Mouse (Mus musculus): Measurements from ENCODE around the gene Arhgap45. TPM values are rescaled to one million over a fixed set of nuclear protein-coding genes. Genes with fewer than 3 reads are reported as not detected.

Arhgap45 gene
- total and polyA plus RNA-seq, 3 experiments, result 3.5 to 16.6 (median 5.1) TPM

GRCm38 (mm10) chr10:80014484-80015290, 1.8 kb upstream of the Arhgap45 start:
- Histone ChIP-seq H3K4me1 (ENCODE audit: control insufficient read depth, insufficient read depth, low read length) (no peaks in the 10 kb centered on the region; the same call in 1 of the 2 replicates), H3K79me2 (replicated peaks; ENCODE audit: control insufficient read depth, insufficient read depth, low read length) (no peaks in the 10 kb centered on the region), H3K9ac (ENCODE audit: low read depth, low read length) (no peak overlapping the region), H3K27me3 (ENCODE audit: control insufficient read depth, insufficient read depth, low read length) (no peaks in the 10 kb centered on the region), H3K27ac (no peak overlapping the region), H3K4me3 (no peak overlapping the region), H3K36me3 (ENCODE audit: control insufficient read depth, insufficient read depth, low read length) (no peaks in the 10 kb centered on the region)
- intact Hi-C loops (cut with DNase I), result no loop called here
- WGBS, result 62% methylated on average over 28 of the region's 28 CpGs
- no peak for DNase-seq
- no peak for TF ChIP-seq POLR2A (IDR thresholded peaks at IDR 0.05; ENCODE audit: insufficient read depth, low read depth, low read length)
- no peak for TF ChIP-seq EP300 (IDR thresholded peaks at IDR 0.05; ENCODE audit: insufficient read depth, low read depth, low read length)
- peak; percentile 51 for TF ChIP-seq CTCF (IDR thresholded peaks at IDR 0.05)

- intact Hi-C loops (cut with DNase I), result no loop called here
- H3K27me3 ChIP-seq (ENCODE audit: control insufficient read depth, insufficient read depth, low read length), result no peaks in the 10 kb centered on the region
- no peak overlapping the region for H3K9ac ChIP-seq (ENCODE audit: low read depth, low read length)
- no peak overlapping the region for H3K4me3 ChIP-seq
- no peak for DNase-seq
- no peaks in the 10 kb centered on the region for H3K36me3 ChIP-seq (ENCODE audit: control insufficient read depth, insufficient read depth, low read length)
- TF ChIP-seq CTCF (IDR thresholded peaks at IDR 0.05), result no peak
- TF ChIP-seq EP300 (IDR thresholded peaks at IDR 0.05; ENCODE audit: insufficient read depth, low read depth, low read length), result no peak
- TF ChIP-seq POLR2A (IDR thresholded peaks at IDR 0.05; ENCODE audit: insufficient read depth, low read depth, low read length), result no peak
- WGBS, result 85% methylated on average over 10 of the region's 10 CpGs
- H3K79me2 ChIP-seq (replicated peaks; ENCODE audit: control insufficient read depth, insufficient read depth, low read length), result no peaks in the 10 kb centered on the region
- H3K4me1 ChIP-seq (ENCODE audit: control insufficient read depth, insufficient read depth, low read length), result no peaks in the 10 kb centered on the region; the same call in 1 of the 2 replicates
- H3K27ac ChIP-seq, result no peak overlapping the region
Observed at GRCm38 (mm10) chr10:80015583-80015982, 870 bp upstream of the Arhgap45 start.

DNA sequence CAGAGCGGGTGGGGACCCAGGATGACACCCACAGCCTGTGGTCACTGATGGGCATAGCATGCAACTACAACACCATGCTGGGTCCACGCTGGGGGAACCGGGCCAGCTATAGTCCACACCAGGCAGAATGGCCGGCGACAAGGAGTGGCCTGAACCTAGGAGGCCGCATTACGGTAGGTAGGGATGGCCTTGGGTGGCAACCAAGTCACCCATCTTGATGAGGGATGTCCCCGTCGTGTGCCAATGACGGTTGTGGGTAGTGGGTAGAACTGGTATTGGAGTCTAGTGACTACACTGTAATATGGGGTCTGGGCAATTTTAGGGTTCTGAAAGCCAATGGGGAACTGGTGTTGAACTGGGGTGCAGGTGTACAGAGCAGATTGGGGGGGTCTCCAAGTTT, 478 bp downstream of the Arhgap45 start:
- TF ChIP-seq POLR2A (IDR thresholded peaks at IDR 0.05; ENCODE audit: insufficient read depth, low read depth, low read length), result no peak
- 86% methylated on average over 10 of the region's 10 CpGs for WGBS
- peak overlapping the region; percentile 36 for H3K27ac ChIP-seq
- H3K4me3 ChIP-seq, result no peak overlapping the region
- H3K27me3 ChIP-seq (ENCODE audit: control insufficient read depth, insufficient read depth, low read length), result no peaks in the 10 kb centered on the region
- DNase-seq, result peak in 1 of 2 experiments; percentile 36
- no peaks in the 10 kb centered on the region for H3K36me3 ChIP-seq (ENCODE audit: control insufficient read depth, insufficient read depth, low read length)
- no peaks in the 10 kb centered on the region for H3K79me2 ChIP-seq (replicated peaks; ENCODE audit: control insufficient read depth, insufficient read depth, low read length)
- intact Hi-C loops (cut with DNase I), result no loop called here
- 0 out of 2 replicates have a peak overlapping the region, but pooled peaks have one; percentile 4 for H3K9ac ChIP-seq (ENCODE audit: low read depth, low read length)
- H3K4me1 ChIP-seq (ENCODE audit: control insufficient read depth, insufficient read depth, low read length), result no peaks in the 10 kb centered on the region; the same call in 1 of the 2 replicates

DNA sequence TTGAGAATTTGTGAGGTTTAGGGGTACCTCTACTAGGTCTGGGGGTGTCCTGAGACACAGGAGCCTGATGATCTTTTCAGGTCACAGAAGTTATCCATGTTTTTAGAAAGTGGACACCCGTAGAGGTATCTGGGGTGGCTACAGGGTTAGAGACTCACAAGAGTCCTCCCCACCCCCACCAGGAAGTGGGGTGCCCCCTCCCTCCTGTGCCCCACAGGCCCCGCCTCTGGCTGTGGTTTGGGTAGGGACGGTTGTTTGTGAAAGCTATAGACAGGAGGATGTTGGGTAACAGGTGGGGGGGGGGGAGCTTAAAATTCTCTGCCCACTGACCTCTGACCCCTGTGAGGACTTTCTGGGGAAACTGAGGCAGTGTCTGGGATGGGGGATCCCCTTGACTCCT, 908 bp downstream of the Arhgap45 start:
- Histone ChIP-seq H3K4me1 (ENCODE audit: control insufficient read depth, insufficient read depth, low read length) (no peaks in the 10 kb centered on the region; the same call in 1 of the 2 replicates), H3K27ac (peak overlapping the region; percentile 36), H3K36me3 (ENCODE audit: control insufficient read depth, insufficient read depth, low read length) (no peaks in the 10 kb centered on the region), H3K9ac (ENCODE audit: low read depth, low read length) (no peak overlapping the region), H3K27me3 (ENCODE audit: control insufficient read depth, insufficient read depth, low read length) (no peaks in the 10 kb centered on the region), H3K4me3 (no peak overlapping the region), H3K79me2 (replicated peaks; ENCODE audit: control insufficient read depth, insufficient read depth, low read length) (no peaks in the 10 kb centered on the region)
- intact Hi-C loops (cut with DNase I), result no loop called here
- 63% methylated on average over 3 of the region's 3 CpGs for WGBS
- TF ChIP-seq EP300 (IDR thresholded peaks at IDR 0.05; ENCODE audit: insufficient read depth, low read depth, low read length) (no peak), POLR2A (IDR thresholded peaks at IDR 0.05; ENCODE audit: insufficient read depth, low read depth, low read length) (no peak), CTCF (IDR thresholded peaks at IDR 0.05) (no peak)
- peak; percentile 64 to 84 for DNase-seq

GRCm38 (mm10) chr10:80017771-80018170, 1.3 kb downstream of the Arhgap45 start:
- Histone ChIP-seq H3K9ac (ENCODE audit: low read depth, low read length) (peak overlapping the region; percentile 36), H3K27me3 (ENCODE audit: control insufficient read depth, insufficient read depth, low read length) (no peaks in the 10 kb centered on the region), H3K4me3 (no peak overlapping the region), H3K36me3 (ENCODE audit: control insufficient read depth, insufficient read depth, low read length) (no peaks in the 10 kb centered on the region), H3K27ac (peak overlapping the region; percentile 48), H3K4me1 (ENCODE audit: control insufficient read depth, insufficient read depth, low read length) (no peaks in the 10 kb centered on the region; the same call in 1 of the 2 replicates), H3K79me2 (replicated peaks; ENCODE audit: control insufficient read depth, insufficient read depth, low read length) (no peaks in the 10 kb centered on the region)
- 82% methylated on average over 14 of the region's 14 CpGs for WGBS
- TF ChIP-seq EP300 (IDR thresholded peaks at IDR 0.05; ENCODE audit: insufficient read depth, low read depth, low read length) (no peak), CTCF (IDR thresholded peaks at IDR 0.05) (no peak), POLR2A (IDR thresholded peaks at IDR 0.05; ENCODE audit: insufficient read depth, low read depth, low read length) (no peak)
- DNase-seq, result peak in 1 of 2 experiments; percentile 42
- intact Hi-C loops (cut with DNase I), result loop anchor here (2.0 kb wide), 1 partner anchor 15 kb away; no protein-coding TSS in a partner anchor

GRCm38 (mm10) chr10:80018739-80019297, 2.4 kb downstream of the Arhgap45 start:
- Histone ChIP-seq H3K79me2 (replicated peaks; ENCODE audit: control insufficient read depth, insufficient read depth, low read length) (no peaks in the 10 kb centered on the region), H3K27me3 (ENCODE audit: control insufficient read depth, insufficient read depth, low read length) (no peaks in the 10 kb centered on the region), H3K27ac (peak overlapping the region; percentile 71), H3K36me3 (ENCODE audit: control insufficient read depth, insufficient read depth, low read length) (no peaks in the 10 kb centered on the region), H3K4me1 (ENCODE audit: control insufficient read depth, insufficient read depth, low read length) (no peaks in the 10 kb centered on the region; the same call in 1 of the 2 replicates), H3K4me3 (no peak overlapping the region), H3K9ac (ENCODE audit: low read depth, low read length) (peak overlapping the region; percentile 27; the same call in 1 of the 2 replicates)
- 12% methylated on average over 15 of the region's 15 CpGs for WGBS
- no peak for TF ChIP-seq EP300 (IDR thresholded peaks at IDR 0.05; ENCODE audit: insufficient read depth, low read depth, low read length)
- peak; percentile 32 for TF ChIP-seq CTCF (IDR thresholded peaks at IDR 0.05)
- no peak for TF ChIP-seq POLR2A (IDR thresholded peaks at IDR 0.05; ENCODE audit: insufficient read depth, low read depth, low read length)
- intact Hi-C loops (cut with DNase I), result loop anchor here (2.0 kb wide), 1 partner anchor 16 kb away; no protein-coding TSS in a partner anchor
- peak; percentile 60 to 72 for DNase-seq

All from heart, adult 2 months (tissue).